Mouse (Mus musculus): ENCODE results near the gene Gm47841. TPM values are rescaled to one million over a fixed set of nuclear protein-coding genes. Genes with fewer than 3 reads are reported as not detected.

Gene Gm47841
- polyA plus RNA-seq (2015; fragmentation: Nextera tagmentation; extraction: Ambion mirVana): not detected in 2 replicates

DNA sequence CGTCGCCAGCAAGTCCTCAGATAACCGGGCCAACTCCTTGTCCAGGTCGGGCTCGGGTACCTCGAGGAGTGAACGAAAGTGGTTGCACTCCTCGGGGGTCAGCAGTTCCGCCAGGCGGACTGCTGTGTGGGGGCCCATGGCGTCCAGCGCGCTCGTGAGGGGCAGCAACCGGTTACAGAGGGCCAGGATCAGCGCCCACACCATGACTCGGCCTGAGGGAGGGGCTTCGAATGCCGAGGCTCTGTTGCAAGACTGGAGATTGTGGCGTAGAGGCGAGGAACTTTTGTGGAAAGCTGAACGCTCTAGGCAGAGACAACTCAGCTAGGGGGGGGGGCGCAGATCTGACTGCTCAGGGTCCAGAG is at the start of gene Gm47841:
Gene Gm47841, minus strand, starts transcription at position 204 of the 362 bp plus-strand sequence.
- no peaks in the 10 kb centered on the region for H3K36me3 ChIP-seq (ENCODE audit: control insufficient read depth, insufficient read depth, low read length)
- H3K4me2 ChIP-seq (ENCODE audit: low read length): peak within 1 kb of the TSS; percentile 95
- peaks cover 16% of the 10 kb centered on the region for H3K4me1 ChIP-seq (ENCODE audit: control insufficient read depth, insufficient read depth, low read depth, low read length)
- under 1% methylated on average over 21 of the region's 23 CpGs for WGBS
- peak within 1 kb of the TSS; percentile 53 for H3K4me3 ChIP-seq (ENCODE audit: low read length)
- no peak within 1 kb of the TSS for H3K27ac ChIP-seq (ENCODE audit: low read depth, low read length)
- peaks cover 31% of the 10 kb centered on the region for H3K27me3 ChIP-seq (replicated peaks; ENCODE audit: control insufficient read depth, insufficient read depth, low read length)
- no peaks in the 10 kb centered on the region for H3K9me3 ChIP-seq (ENCODE audit: control insufficient read depth, low read length)
- H3K9ac ChIP-seq (ENCODE audit: low read depth, low read length): peak within 1 kb of the TSS; percentile 70
- ATAC-seq: no peak

DNA sequence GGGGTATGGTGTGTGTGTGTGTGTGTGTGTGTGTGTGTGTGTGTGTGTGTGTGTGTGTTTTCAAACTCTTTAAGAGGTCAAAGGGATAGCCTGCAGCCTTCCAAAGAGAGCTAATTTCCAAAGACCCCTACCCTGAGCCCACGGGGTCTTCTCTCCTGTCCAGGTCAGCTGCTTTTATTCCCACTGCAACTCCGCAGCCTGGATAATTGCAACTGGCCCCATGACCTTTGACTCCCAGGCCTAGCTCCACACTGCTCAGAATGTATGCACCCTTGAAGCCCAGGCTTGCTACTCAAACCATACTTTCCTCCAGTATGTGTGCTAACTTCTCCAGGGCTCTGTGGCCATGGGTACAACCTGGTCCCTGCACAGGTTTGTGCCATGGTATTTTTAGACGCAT is 48.2 kb upstream of the Gm47841 start:
- Histone ChIP-seq H3K27ac (ENCODE audit: low read depth, low read length) (no peak overlapping the region), H3K27me3 (replicated peaks; ENCODE audit: control insufficient read depth, insufficient read depth, low read length) (no peaks in the 10 kb centered on the region), H3K9ac (ENCODE audit: low read depth, low read length) (no peak overlapping the region), H3K36me3 (ENCODE audit: control insufficient read depth, insufficient read depth, low read length) (no peaks in the 10 kb centered on the region), H3K9me3 (ENCODE audit: control insufficient read depth, low read length) (no peaks in the 10 kb centered on the region), H3K4me2 (ENCODE audit: low read length) (no peak overlapping the region), H3K4me1 (ENCODE audit: control insufficient read depth, insufficient read depth, low read depth, low read length) (peaks cover 20% of the 10 kb centered on the region), H3K4me3 (ENCODE audit: low read length) (no peak overlapping the region)
- ATAC-seq: no peak
- WGBS: 49% methylated on average over 3 of the region's 3 CpGs

DNA sequence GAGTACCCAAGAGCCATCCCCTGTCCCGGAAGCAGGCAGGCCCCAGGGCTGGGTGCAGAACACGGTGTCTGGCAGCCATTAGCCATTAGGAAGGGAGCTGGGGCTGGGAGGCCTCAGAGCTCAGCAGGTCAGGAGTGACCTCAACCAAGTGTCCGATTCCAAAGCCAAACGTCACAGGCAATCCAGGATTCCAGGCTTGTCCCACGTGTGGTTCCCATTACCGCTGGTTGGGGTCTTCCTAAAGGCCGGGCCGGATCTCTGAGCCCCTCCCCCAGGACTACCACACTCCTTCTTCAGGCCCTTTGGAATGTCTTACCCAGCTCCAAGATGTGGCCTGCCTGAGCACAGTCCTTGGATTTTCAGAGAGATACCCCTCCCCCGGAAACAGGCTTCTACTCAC is 47.8 kb upstream of the Gm47841 start:
- no peak overlapping the region for H3K4me2 ChIP-seq (ENCODE audit: low read length)
- no peaks in the 10 kb centered on the region for H3K9me3 ChIP-seq (ENCODE audit: control insufficient read depth, low read length)
- H3K27me3 ChIP-seq (replicated peaks; ENCODE audit: control insufficient read depth, insufficient read depth, low read length): no peaks in the 10 kb centered on the region
- no peak for ATAC-seq
- no peak overlapping the region for H3K9ac ChIP-seq (ENCODE audit: low read depth, low read length)
- peaks cover 20% of the 10 kb centered on the region for H3K4me1 ChIP-seq (ENCODE audit: control insufficient read depth, insufficient read depth, low read depth, low read length)
- no peak overlapping the region for H3K4me3 ChIP-seq (ENCODE audit: low read length)
- H3K36me3 ChIP-seq (ENCODE audit: control insufficient read depth, insufficient read depth, low read length): no peaks in the 10 kb centered on the region
- WGBS: 64% methylated on average over 9 of the region's 9 CpGs
- no peak overlapping the region for H3K27ac ChIP-seq (ENCODE audit: low read depth, low read length)

DNA sequence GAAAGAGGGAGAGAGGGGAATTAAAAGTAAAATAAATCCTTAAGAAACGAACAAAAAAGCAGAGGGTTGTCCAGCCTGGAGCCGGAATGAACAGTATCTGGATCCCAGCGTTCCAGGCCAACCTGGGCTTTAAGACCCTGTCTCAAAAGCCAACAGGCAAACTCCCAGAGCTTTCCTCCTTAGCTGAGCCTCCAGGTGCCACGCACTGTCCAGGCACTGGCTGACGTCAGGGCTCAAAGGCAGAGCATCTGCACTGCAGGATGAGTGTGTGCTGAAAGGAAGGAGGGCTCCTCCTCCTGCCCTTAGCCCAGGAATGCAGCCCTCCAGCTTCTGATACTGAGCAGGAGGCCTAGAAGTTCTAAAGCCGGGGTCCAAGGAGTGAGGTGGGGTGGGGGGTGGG is 46.8 kb upstream of the Gm47841 start:
- Histone ChIP-seq H3K4me2 (ENCODE audit: low read length) (no peak overlapping the region), H3K4me3 (ENCODE audit: low read length) (no peak overlapping the region), H3K4me1 (ENCODE audit: control insufficient read depth, insufficient read depth, low read depth, low read length) (peaks cover 20% of the 10 kb centered on the region), H3K27me3 (replicated peaks; ENCODE audit: control insufficient read depth, insufficient read depth, low read length) (no peaks in the 10 kb centered on the region), H3K27ac (ENCODE audit: low read depth, low read length) (no peak overlapping the region), H3K36me3 (ENCODE audit: control insufficient read depth, insufficient read depth, low read length) (no peaks in the 10 kb centered on the region), H3K9me3 (ENCODE audit: control insufficient read depth, low read length) (no peaks in the 10 kb centered on the region), H3K9ac (ENCODE audit: low read depth, low read length) (no peak overlapping the region)
- no peak for ATAC-seq
- 47% methylated on average over 6 of the region's 6 CpGs for WGBS

DNA sequence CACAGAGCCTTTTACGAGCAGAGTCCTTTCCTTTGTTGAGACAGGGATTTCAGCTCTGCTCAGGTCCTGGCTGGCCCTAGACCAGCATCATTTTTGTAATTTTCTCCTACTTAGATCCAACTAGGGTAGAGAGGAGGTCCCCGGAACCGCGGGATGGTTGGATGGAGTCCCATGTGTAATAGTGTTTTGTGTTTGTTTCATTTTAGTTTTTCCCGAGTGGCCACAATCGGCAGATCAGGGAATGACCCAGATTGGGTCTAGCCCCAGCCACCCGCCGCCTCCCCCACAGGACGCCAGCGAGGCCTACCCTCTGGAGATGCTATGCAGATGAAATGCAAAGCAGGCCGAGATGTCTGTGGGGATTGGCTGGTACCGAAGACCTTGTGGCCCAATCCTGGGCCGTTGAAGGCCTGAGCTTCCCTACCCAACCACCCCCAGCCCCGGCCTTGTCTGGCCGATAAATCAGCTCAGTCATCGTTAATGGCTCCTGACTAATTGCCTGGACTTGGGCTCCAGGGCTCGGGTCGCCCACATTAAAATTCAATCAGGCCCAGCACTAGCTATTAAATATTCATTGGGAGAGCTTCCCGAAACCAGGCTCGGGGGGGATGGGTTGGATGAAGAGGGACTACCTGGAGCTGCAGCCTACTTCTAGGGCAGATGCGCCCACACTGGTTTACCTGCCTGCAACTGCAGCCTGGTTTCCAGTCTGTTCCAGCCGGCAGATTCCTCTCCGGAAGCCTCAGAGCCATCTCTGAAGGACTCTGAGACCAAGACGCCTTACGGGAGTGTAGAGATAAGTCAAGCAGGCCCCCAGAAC is 45.8 kb upstream of the Gm47841 start:
- peak; percentile 84 for ATAC-seq
- Histone ChIP-seq H3K27ac (ENCODE audit: low read depth, low read length) (peak overlapping the region; percentile 64), H3K4me3 (ENCODE audit: low read length) (no peak overlapping the region), H3K27me3 (replicated peaks; ENCODE audit: control insufficient read depth, insufficient read depth, low read length) (no peaks in the 10 kb centered on the region), H3K9ac (ENCODE audit: low read depth, low read length) (0 out of 2 replicates have a peak overlapping the region, but pooled peaks have one; percentile 11), H3K4me2 (ENCODE audit: low read length) (peak overlapping the region; percentile 31), H3K4me1 (ENCODE audit: control insufficient read depth, insufficient read depth, low read depth, low read length) (peaks cover 18% of the 10 kb centered on the region), H3K36me3 (ENCODE audit: control insufficient read depth, insufficient read depth, low read length) (no peaks in the 10 kb centered on the region), H3K9me3 (ENCODE audit: control insufficient read depth, low read length) (no peaks in the 10 kb centered on the region)
- 11% methylated on average over 25 of the region's 25 CpGs for whole genome bisulfite sequencing

DNA sequence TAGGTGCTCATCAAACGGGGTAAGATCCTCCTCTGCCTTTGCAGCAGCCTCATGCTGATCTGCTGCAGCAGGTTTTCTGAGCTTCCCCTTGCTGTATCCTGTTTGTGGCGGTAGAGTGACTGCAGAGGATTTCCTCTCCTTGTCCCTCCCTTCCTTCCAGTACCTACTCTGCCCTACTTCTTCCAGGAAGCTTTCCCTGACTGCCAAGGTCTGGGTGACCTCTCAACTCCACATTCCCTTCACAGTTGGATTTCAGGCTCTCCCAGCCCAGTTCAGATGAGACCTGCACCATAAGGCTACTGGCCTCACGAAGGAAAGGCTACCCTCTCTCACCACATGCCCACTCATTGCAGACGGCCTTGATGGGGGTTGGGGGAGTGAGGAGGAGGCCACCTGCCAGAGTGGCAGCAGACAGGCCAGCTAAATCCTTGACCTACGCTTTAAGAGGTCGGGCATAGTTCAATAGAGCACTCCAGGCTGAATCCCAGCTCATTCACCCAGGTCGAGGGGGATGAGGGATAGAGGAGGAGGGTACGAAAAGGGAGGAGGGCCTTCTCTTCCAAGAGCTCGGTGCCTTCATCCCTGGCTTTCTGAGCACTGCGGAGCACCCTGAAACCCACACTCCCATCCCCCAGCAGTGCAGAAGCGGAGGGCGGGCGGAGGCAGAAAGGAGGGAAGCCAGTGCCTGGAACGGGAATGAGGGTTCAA is 45.1 kb upstream of the Gm47841 start:
- no peak overlapping the region for H3K4me3 ChIP-seq (ENCODE audit: low read length)
- H3K4me1 ChIP-seq (ENCODE audit: control insufficient read depth, insufficient read depth, low read depth, low read length): peaks cover 16% of the 10 kb centered on the region
- 30% methylated on average over 14 of the region's 14 CpGs for WGBS
- H3K9me3 ChIP-seq (ENCODE audit: control insufficient read depth, low read length): no peaks in the 10 kb centered on the region
- peak overlapping the region; percentile 64 for H3K27ac ChIP-seq (ENCODE audit: low read depth, low read length)
- peak overlapping the region; percentile 17; the same call in 1 of the 2 replicates for H3K9ac ChIP-seq (ENCODE audit: low read depth, low read length)
- 0 out of 2 replicates have a peak, but pooled peaks have one; percentile 2 for ATAC-seq
- H3K4me2 ChIP-seq (ENCODE audit: low read length): no peak overlapping the region
- H3K36me3 ChIP-seq (ENCODE audit: control insufficient read depth, insufficient read depth, low read length): no peaks in the 10 kb centered on the region
- H3K27me3 ChIP-seq (replicated peaks; ENCODE audit: control insufficient read depth, insufficient read depth, low read length): no peaks in the 10 kb centered on the region

DNA sequence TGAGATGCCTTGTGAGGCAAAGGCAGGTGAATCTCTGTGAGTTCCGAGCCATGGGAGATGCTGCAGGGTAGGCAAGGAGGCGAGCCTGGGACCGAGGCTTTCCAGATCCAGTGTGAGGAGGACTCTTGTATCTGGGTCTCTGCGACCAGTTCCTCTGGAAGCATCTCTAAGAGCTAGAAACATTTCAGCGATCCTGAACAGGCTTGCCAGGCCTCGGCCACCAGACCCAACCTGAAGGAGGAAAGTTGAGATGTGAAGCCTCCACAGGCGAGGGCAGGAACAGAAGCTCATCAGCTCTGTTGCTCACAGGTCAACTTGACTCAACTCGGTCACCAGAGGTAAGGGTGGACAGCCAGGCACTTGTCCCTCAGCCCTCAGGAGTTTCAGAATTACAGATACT is 44.4 kb upstream of the Gm47841 start:
- Histone ChIP-seq H3K9ac (ENCODE audit: low read depth, low read length) (no peak overlapping the region), H3K36me3 (ENCODE audit: control insufficient read depth, insufficient read depth, low read length) (no peaks in the 10 kb centered on the region), H3K27me3 (replicated peaks; ENCODE audit: control insufficient read depth, insufficient read depth, low read length) (no peaks in the 10 kb centered on the region), H3K27ac (ENCODE audit: low read depth, low read length) (no peak overlapping the region), H3K4me3 (ENCODE audit: low read length) (no peak overlapping the region), H3K4me1 (ENCODE audit: control insufficient read depth, insufficient read depth, low read depth, low read length) (peaks cover 16% of the 10 kb centered on the region), H3K4me2 (ENCODE audit: low read length) (no peak overlapping the region), H3K9me3 (ENCODE audit: control insufficient read depth, low read length) (no peaks in the 10 kb centered on the region)
- WGBS: 96% methylated on average over 8 of the region's 8 CpGs
- ATAC-seq: no peak

DNA sequence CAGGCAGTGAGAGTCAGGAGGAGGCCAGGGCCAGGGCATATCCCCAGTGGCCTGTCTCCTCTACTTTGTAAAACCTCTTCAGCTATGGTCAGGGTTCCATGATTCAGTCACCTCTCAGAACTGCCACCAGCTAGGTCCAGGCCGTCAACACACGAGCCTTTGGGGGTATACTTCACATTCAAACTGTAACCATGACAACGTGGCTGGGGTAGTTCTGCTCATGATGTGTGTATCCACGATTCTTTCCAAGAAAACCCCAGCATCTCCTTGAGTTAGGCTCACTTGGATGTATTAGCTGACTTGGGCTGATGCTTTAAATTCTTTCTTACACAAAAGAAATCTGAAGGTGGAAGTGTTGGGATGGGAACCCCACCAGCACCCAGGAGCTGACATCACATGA is 41.1 kb upstream of the Gm47841 start:
- H3K9ac ChIP-seq (ENCODE audit: low read depth, low read length): no peak overlapping the region
- no peak overlapping the region for H3K27ac ChIP-seq (ENCODE audit: low read depth, low read length)
- no peaks in the 10 kb centered on the region for H3K9me3 ChIP-seq (ENCODE audit: control insufficient read depth, low read length)
- H3K4me3 ChIP-seq (ENCODE audit: low read length): no peak overlapping the region
- no peak for ATAC-seq
- H3K4me1 ChIP-seq (ENCODE audit: control insufficient read depth, insufficient read depth, low read depth, low read length): peaks cover 13% of the 10 kb centered on the region
- WGBS: 37% methylated on average over 4 of the region's 4 CpGs
- no peaks in the 10 kb centered on the region for H3K27me3 ChIP-seq (replicated peaks; ENCODE audit: control insufficient read depth, insufficient read depth, low read length)
- no peaks in the 10 kb centered on the region for H3K36me3 ChIP-seq (ENCODE audit: control insufficient read depth, insufficient read depth, low read length)
- H3K4me2 ChIP-seq (ENCODE audit: low read length): no peak overlapping the region

DNA sequence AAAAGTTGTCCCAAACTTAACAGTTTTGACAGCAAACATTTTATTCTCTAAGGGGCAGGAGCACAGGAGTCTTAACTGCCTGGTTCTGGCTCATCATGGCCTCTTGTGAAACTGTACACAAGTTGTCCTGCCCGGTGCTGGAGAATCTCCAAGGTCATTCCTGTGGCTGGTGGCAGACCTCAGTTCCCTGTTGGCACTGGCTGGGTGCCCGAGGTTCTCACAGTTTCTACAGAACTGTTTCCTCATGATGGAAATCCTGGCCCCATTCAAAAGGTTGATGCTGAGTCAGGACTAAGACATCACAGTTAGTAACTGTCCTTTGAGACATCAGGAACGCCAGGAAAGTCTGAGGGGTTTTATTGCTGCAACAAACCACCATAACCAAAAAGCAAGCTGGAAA is 39.8 kb upstream of the Gm47841 start:
- WGBS: 66% methylated on average over 3 of the region's 3 CpGs
- H3K9me3 ChIP-seq (ENCODE audit: control insufficient read depth, low read length): no peaks in the 10 kb centered on the region

More for the DNA sequence above, 39.8 kb upstream of the Gm47841 start:
- Histone ChIP-seq H3K4me2 (ENCODE audit: low read length) (no peak overlapping the region), H3K4me1 (ENCODE audit: control insufficient read depth, insufficient read depth, low read depth, low read length) (peaks cover 3% of the 10 kb centered on the region; the same call in 1 of the 2 replicates), H3K27ac (ENCODE audit: low read depth, low read length) (no peak overlapping the region), H3K36me3 (ENCODE audit: control insufficient read depth, insufficient read depth, low read length) (no peaks in the 10 kb centered on the region), H3K4me3 (ENCODE audit: low read length) (no peak overlapping the region), H3K27me3 (replicated peaks; ENCODE audit: control insufficient read depth, insufficient read depth, low read length) (no peaks in the 10 kb centered on the region), H3K9ac (ENCODE audit: low read depth, low read length) (no peak overlapping the region)
- ATAC-seq: no peak

Data from hindbrain, embryonic 16.5 days (tissue).